Mouse (Mus musculus) limb, embryonic 11.5 days (tissue): ENCODE data around the gene C2cd4a. TPM values are rescaled to one million over a fixed set of nuclear protein-coding genes. Genes with fewer than 3 reads are reported as not detected.

Source experiments
- ATAC-seq: fragments of 200-750 bp; cut with Nextera tagmentation; 2 replicates; pipeline ENCODE4 v1.8.0; 2017; ENCODE audit warnings: low read depth; ENCODE audit not compliant: insufficient number of reproducible peaks, low FRiP score, low TSS enrichment
- DNase-seq: peaks from one replicate; pipeline ENCODE4 v3.0.0-alpha.2; 2015; ENCODE audit warnings: low spot score
- H3K27ac ChIP-seq: fragments of 300-500 bp; sonication (generic); replicated peaks from 2 replicates; pipeline ENCODE4 v1.5.1; 2014; ENCODE audit warnings: low read depth, mild to moderate bottlenecking, low read length
- H3K27me3 ChIP-seq: fragments of 300-500 bp; sonication (generic); 2 replicates; pipeline ENCODE4 v1.6.1; 2014; ENCODE audit warnings: mild to moderate bottlenecking, low read length, mixed read lengths; ENCODE audit not compliant: control insufficient read depth, insufficient read depth
- H3K36me3 ChIP-seq: fragments of 300-500 bp; sonication (generic); 2 replicates; pipeline ENCODE4 v1.6.1; 2014; ENCODE audit warnings: mild to moderate bottlenecking, low read length, moderate library complexity, mixed read lengths; ENCODE audit not compliant: control insufficient read depth, insufficient read depth
- H3K4me1 ChIP-seq: fragments of 300-500 bp; sonication (generic); 2 replicates; pipeline ENCODE4 v1.6.1; 2014; ENCODE audit warnings: low read length, mixed read lengths; ENCODE audit not compliant: control insufficient read depth, insufficient read depth
- H3K4me2 ChIP-seq: fragments of 300-500 bp; sonication (generic); 2 replicates; pipeline ENCODE4 v1.6.1; 2014; ENCODE audit warnings: low read depth, mild to moderate bottlenecking, moderate library complexity; ENCODE audit not compliant: severe bottlenecking
- H3K4me3 ChIP-seq: fragments of 300-500 bp; sonication (generic); 2 replicates; pipeline ENCODE4 v1.5.1; 2014; ENCODE audit warnings: low read depth, low read length
- H3K9ac ChIP-seq: fragments of 300-500 bp; sonication (generic); 2 replicates; pipeline ENCODE4 v1.6.1; 2014; ENCODE audit warnings: mild to moderate bottlenecking, low read length
- H3K9me3 ChIP-seq: fragments of 300-500 bp; sonication (generic); 2 replicates; pipeline ENCODE4 v1.6.1; 2016; ENCODE audit warnings: low read length; ENCODE audit not compliant: control insufficient read depth
- WGBS: fragments of 180-500 bp; shearing (Covaris S2); extraction: QIAGEN DNeasy Blood & Tissue Kit; methylation state at CpG from one replicate; pipeline ENCODE4 v1.1.7; 2014; 5-methylcytosine and 5-hydroxymethylcytosine counted together
- polyA plus RNA-seq: library from polyadenylated mRNA; unstranded; fragments of >200 nt; fragmentation: Nextera tagmentation; extraction: Ambion mirVana; gene quantifications from 2 replicates; pipeline ENCODE4 v1.2.1, GENCODE M21; 2014

C2cd4a gene
- polyA plus RNA-seq, 1 experiment from 2014 or later = 0.11 TPM

DNA sequence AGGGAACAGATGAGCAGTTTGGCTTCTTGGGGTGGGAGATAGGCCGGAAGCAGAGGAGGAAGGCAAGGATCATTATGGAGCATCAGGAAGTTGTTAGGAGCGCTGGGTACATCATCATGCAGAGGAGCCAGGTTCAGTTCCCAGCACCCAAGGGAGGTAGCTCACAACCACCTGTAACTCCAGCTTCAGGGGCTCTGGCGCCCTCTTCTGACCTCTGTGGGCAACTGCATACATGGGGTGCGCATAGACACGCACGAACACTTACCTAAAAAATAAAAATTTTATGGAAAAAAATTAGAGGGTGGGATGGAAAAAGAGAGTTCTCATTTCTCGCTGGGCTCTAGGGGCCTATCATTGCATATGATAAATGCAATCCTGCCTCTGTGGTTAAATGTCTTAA is 6.6 kb downstream of the C2cd4a start:
- ATAC-seq = no peak
- 90% methylated on average over 7 of the region's 7 CpGs for WGBS
- no peak overlapping the region for H3K4me3 ChIP-seq

GRCm38 (mm10) chr9:67823131-67823530 is 9.0 kb downstream of the C2cd4a start:
- Histone ChIP-seq H3K4me1 (no peaks in the 10 kb centered on the region; the same call in 1 of the 2 replicates), H3K4me3 (no peak overlapping the region), H3K27me3 (no peaks in the 10 kb centered on the region), H3K9me3 (no peaks in the 10 kb centered on the region), H3K4me2 (no peak overlapping the region), H3K9ac (no peak overlapping the region), H3K36me3 (no peaks in the 10 kb centered on the region), H3K27ac (no peak overlapping the region)
- 50% methylated on average over 5 of the region's 5 CpGs for WGBS
- DNase-seq (no peak), ATAC-seq (peak; percentile 31; the same call in 1 of the 2 replicates)

More for the DNA sequence above, 6.6 kb downstream of the C2cd4a start:
- H3K36me3 ChIP-seq = no peaks in the 10 kb centered on the region
- H3K27ac ChIP-seq = no peak overlapping the region
- H3K9me3 ChIP-seq = no peaks in the 10 kb centered on the region
- peaks cover 13% of the 10 kb centered on the region for H3K27me3 ChIP-seq
- peaks cover under 1% of the 10 kb centered on the region; the same call in 1 of the 2 replicates for H3K4me1 ChIP-seq
- H3K9ac ChIP-seq = no peak overlapping the region
- H3K4me2 ChIP-seq = no peak overlapping the region
- DNase-seq = no peak

GRCm38 (mm10) chr9:67818668-67818950 is 13.5 kb downstream of the C2cd4a start:
- H3K9me3 ChIP-seq = no peaks in the 10 kb centered on the region
- H3K4me1 ChIP-seq = peaks cover 8% of the 10 kb centered on the region
- H3K4me3 ChIP-seq = no peak overlapping the region
- no peak overlapping the region for H3K9ac ChIP-seq
- H3K27ac ChIP-seq = no peak overlapping the region
- H3K36me3 ChIP-seq = no peaks in the 10 kb centered on the region
- 89% methylated on average over 4 of the region's 4 CpGs for WGBS
- no peaks in the 10 kb centered on the region for H3K27me3 ChIP-seq
- no peak for DNase-seq
- ATAC-seq = no peak
- H3K4me2 ChIP-seq = no peak overlapping the region

DNA sequence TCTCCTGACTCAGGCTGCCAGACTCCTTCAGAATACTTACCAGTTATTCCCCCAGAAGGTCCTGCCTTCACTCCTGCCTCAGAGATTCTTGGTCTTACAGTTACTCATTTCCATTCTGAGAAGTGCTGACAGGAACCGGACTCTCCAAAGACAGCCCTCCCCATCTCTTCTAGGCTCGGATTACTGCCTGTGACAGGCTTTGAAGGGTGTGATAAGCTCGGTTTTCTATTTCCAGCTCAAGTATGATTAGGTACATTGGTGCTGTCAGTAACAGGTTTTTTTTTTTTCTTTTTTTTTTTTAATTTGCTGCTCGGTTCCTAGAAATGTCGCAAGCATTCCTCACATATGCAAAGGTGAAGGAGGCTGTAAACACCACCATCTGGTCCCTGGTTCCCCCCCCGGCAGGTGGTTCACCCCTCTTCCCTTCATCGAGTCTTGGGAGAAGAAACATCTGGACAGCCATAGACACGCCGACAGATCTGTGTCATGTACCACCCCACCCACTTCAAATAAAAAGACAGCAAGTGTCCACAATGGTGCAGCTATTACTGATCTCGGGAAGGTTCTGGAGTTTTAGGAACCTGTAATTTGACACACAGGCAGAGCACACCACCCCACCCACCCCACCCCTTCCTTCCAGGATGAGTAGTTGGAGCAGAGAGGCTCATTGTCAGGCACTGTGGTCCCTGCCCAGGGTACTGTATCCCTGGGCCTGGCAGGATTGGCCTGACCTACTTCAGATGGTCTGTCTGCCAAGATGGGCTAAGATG is 14.0 kb downstream of the C2cd4a start:
- no peak overlapping the region for H3K4me3 ChIP-seq
- no peaks in the 10 kb centered on the region for H3K9me3 ChIP-seq
- no peak for DNase-seq
- H3K27me3 ChIP-seq = no peaks in the 10 kb centered on the region
- no peaks in the 10 kb centered on the region for H3K36me3 ChIP-seq
- 0 out of 2 replicates have a peak, but pooled peaks have one; percentile 28 for ATAC-seq
- H3K9ac ChIP-seq = no peak overlapping the region
- no peak overlapping the region for H3K4me2 ChIP-seq
- H3K4me1 ChIP-seq = peaks cover 9% of the 10 kb centered on the region
- no peak overlapping the region for H3K27ac ChIP-seq
- WGBS = 33% methylated on average over 10 of the region's 10 CpGs

- Histone ChIP-seq H3K9ac (no peak overlapping the region), H3K4me2 (no peak overlapping the region), H3K36me3 (no peaks in the 10 kb centered on the region), H3K4me3 (no peak overlapping the region), H3K27me3 (no peaks in the 10 kb centered on the region), H3K27ac (no peak overlapping the region), H3K9me3 (no peaks in the 10 kb centered on the region), H3K4me1 (peaks cover 13% of the 10 kb centered on the region)
- DNase-seq (no peak), ATAC-seq (no peak)
- 72% methylated on average over 2 of the region's 2 CpGs for WGBS
Observed at GRCm38 (mm10) chr9:67816172-67816928, 15.8 kb downstream of the C2cd4a start.

DNA sequence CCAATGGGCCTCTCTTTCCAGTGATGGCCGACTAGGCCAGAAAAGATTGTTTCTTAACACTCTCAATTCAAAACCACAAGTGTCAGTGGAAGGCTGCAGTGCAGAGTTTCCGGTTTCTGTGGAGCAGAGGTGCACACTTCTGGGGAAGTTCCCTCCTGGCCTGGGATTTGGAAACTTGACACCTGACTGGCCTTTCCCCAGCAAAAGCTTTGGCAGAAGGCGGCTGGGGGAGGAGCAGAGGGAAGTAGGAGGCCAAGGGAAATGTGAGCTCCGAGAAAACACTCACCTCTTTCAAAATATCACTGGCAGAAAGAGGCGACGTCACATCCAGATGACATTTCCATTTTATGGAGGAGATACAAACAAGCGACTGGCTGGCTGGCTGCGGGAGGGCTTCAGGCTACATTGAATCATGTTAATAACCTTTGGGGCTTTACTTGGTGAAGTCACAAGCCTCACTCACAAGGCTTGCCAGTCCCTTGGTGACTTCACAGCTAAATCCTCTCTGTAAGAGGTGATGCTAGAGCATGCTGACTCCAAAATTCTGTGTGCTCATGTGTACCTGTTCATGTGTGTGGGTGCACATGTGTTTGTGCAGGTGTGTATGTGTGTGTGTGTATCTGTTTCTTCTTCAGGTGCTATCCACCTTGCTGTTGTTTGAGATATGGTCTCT is 18.3 kb downstream of the C2cd4a start:
- 5% methylated on average over 8 of the region's 8 CpGs for WGBS
- Histone ChIP-seq H3K27ac (peak overlapping the region; percentile 84), H3K4me3 (no peak overlapping the region), H3K4me1 (peaks cover 13% of the 10 kb centered on the region), H3K9ac (no peak overlapping the region), H3K27me3 (no peaks in the 10 kb centered on the region), H3K4me2 (peak overlapping the region; percentile 27; the same call in 1 of the 2 replicates), H3K36me3 (no peaks in the 10 kb centered on the region), H3K9me3 (no peaks in the 10 kb centered on the region)
- ATAC-seq = peak; percentile 73; the same call in 1 of the 2 replicates
- DNase-seq = peak; percentile 84

DNA sequence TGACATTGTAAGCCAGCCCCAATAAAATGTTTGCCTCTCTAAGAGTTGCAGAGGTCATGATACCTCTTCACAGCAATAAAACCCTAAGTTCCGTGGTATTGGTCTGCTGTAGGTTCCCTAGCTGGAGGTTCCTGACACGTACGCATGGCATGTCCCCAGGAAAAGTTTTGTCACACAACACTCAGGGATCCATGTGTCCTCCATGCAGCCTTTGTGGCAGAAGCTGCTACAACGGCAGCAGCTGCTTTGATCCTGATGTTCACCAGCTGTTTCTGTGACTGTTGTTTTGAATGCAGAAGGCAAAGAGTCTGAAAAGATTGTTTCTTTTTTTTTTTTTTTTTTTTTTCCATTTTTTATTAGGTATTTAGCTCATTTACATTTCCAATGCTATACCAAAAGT is 19.0 kb downstream of the C2cd4a start:
- WGBS = 60% methylated on average over 4 of the region's 4 CpGs

DNA sequence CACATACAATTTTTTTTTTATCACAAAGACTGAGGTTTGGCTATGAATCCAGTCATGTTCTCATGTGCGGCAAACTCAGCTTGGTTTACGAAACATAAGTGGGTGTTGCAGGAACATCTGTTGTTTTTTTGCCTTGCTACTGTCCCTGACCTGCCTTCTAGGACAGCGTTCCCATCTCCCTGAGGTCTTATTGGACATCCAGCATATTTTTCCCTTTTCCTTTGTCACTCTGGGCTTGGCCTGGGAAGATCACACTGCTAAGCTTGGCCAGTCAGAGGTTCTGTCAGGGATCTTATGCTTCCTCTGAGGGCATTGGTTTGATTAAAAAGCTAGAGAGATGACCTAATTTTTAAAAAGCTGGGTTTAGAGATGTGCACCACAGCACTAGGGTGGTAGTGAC is 21.0 kb downstream of the C2cd4a start:
- Histone ChIP-seq H3K9ac (no peak overlapping the region), H3K4me3 (no peak overlapping the region), H3K36me3 (no peaks in the 10 kb centered on the region), H3K27ac (no peak overlapping the region), H3K4me1 (peaks cover 13% of the 10 kb centered on the region), H3K27me3 (no peaks in the 10 kb centered on the region), H3K9me3 (no peaks in the 10 kb centered on the region), H3K4me2 (no peak overlapping the region)
- ATAC-seq (no peak), DNase-seq (no peak)
- WGBS = 93% methylated on average over 3 of the region's 3 CpGs

More for the DNA sequence above, 19.0 kb downstream of the C2cd4a start:
- no peak for ATAC-seq
- Histone ChIP-seq H3K36me3 (no peaks in the 10 kb centered on the region), H3K4me2 (no peak overlapping the region), H3K4me1 (peaks cover 13% of the 10 kb centered on the region), H3K27ac (peak overlapping the region; percentile 72; the same call in 1 of the 2 replicates), H3K9ac (no peak overlapping the region), H3K27me3 (no peaks in the 10 kb centered on the region), H3K4me3 (no peak overlapping the region), H3K9me3 (no peaks in the 10 kb centered on the region)
- DNase-seq = peak; percentile 33
